Mouse (Mus musculus) heart, embryonic 10.5 days (tissue): ENCODE data around the gene Rhcg. TPM values are rescaled to one million over a fixed set of nuclear protein-coding genes. Genes with fewer than 3 reads are reported as not detected.

Source experiments
- DNase-seq: peaks from one replicate; pipeline ENCODE4 v3.0.0-alpha.2; 2017; ENCODE audit warnings: low spot score
- H3K27ac ChIP-seq: fragments of 300-500 bp; sonication (generic); 2 replicates; pipeline ENCODE4 v1.5.1; 2016; ENCODE audit warnings: mild to moderate bottlenecking
- H3K27me3 ChIP-seq: fragments of 300-500 bp; sonication (generic); 2 replicates; pipeline ENCODE4 v1.6.1; 2016; ENCODE audit warnings: mild to moderate bottlenecking; ENCODE audit not compliant: poor library complexity, insufficient read depth, severe bottlenecking
- H3K36me3 ChIP-seq: fragments of 300-500 bp; sonication (generic); 2 replicates; pipeline ENCODE4 v1.6.1; 2016; ENCODE audit warnings: mild to moderate bottlenecking, moderate library complexity
- H3K4me1 ChIP-seq: fragments of 300-500 bp; sonication (generic); 2 replicates; pipeline ENCODE4 v1.6.1; 2016; ENCODE audit warnings: mild to moderate bottlenecking
- H3K4me3 ChIP-seq: fragments of 300-500 bp; sonication (generic); 2 replicates; pipeline ENCODE4 v1.5.1; 2016; ENCODE audit warnings: mild to moderate bottlenecking, moderate library complexity
- H3K9me3 ChIP-seq: fragments of 300-500 bp; sonication (generic); 2 replicates; pipeline ENCODE4 v1.6.1; 2016; ENCODE audit warnings: mild to moderate bottlenecking, moderate library complexity
- WGBS: fragments of 180-500 bp; shearing (Covaris S2); methylation state at CpG from one replicate; pipeline ENCODE4 v1.1.7; 2016; 5-methylcytosine and 5-hydroxymethylcytosine counted together
- polyA plus RNA-seq: library from polyadenylated mRNA; unstranded; fragments of >200 nt; fragmentation: Nextera tagmentation; extraction: Ambion mirVana; gene quantifications from 2 replicates; pipeline ENCODE4 v1.2.1, GENCODE M21; 2016

The Rhcg gene
- polyA plus RNA-seq, result not detected in 2 replicates

DNA sequence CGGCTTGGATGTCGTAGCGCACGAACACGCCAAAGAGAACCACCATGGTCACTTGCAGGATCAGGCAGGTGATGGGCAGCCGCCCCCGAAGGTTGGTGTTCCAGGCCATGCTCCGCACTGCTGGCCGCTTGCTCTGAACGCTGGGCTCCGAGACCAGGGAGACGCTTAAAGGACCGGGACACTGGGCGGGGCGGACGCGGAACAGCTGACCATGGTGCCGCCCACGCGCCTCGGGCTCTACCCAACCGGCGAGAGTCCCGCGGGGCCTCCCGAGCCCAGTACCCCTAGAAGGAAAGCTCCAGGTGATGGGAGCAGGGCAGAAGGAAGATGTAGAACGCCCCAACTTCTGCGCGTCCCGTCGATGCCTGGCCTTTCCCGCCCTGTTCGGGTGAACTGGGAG lies at the start of gene Rhcg:
TSS of gene Rhcg (minus strand) at position 240 of the 400 bp plus-strand sequence.
- Histone ChIP-seq H3K4me1 (peaks cover 6% of the 10 kb centered on the region), H3K27ac (no peak within 1 kb of the TSS), H3K4me3 (peak within 1 kb of the TSS; percentile 42), H3K9me3 (no peaks in the 10 kb centered on the region), H3K27me3 (peaks cover 76% of the 10 kb centered on the region), H3K36me3 (no peaks in the 10 kb centered on the region)
- DNase-seq, result no peak
- 9% methylated on average over 33 of the region's 33 CpGs for WGBS

DNA sequence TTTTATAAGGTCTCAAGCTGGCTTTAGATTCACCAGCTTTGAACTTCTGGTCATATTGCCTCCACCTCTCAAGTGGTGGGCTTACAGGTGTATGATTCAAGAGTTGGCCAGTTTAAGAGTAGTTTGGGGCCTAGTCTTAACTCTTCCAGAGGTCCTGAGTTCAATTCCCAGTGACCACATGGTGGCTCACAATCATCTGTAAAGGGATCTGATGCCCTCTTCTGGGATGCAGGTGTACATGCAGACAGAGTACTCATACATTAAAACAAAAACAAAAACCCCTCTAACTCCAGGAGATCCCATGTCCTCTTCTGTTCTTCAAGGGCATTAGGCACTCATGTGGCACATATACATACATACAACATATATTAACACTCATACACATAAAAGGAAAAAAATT lies 49.2 kb upstream of the Rhcg start:
- peaks cover 59% of the 10 kb centered on the region for H3K36me3 ChIP-seq
- H3K4me1 ChIP-seq, result peaks cover 9% of the 10 kb centered on the region; the same call in 1 of the 2 replicates
- no peak overlapping the region for H3K27ac ChIP-seq
- no peaks in the 10 kb centered on the region for H3K27me3 ChIP-seq
- no peak overlapping the region for H3K4me3 ChIP-seq
- no peaks in the 10 kb centered on the region for H3K9me3 ChIP-seq
- no peak for DNase-seq

DNA sequence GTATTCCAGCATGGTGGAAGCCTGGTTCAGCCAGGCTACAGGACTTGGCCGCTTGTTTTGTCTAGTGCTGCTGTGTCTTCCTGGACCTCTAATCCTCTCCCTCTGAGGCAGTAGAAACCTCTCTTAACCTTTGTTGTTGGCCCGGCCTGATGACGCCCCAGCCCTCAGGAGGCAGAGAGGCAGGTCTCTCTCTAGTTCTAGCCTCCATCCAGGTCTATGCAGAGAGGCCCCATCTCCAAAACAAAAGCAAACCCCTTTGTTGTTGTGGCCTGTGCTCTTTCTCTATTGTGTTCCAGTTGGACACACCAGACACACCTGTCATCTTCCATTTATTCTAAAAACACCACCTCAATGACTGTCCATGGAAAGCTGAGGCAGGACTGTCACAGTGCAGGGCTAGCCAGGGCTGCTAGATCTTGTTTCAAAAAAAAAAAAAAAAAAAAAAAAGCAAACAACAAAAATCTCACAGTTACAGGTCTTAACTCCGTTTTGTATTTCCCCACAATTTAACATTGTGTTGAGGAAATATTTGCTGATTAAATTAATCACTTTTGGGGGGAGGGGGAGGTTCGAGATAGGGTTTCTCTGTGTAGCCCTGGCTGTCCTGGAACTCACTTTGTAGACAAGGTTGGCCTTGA lies 43.9 kb upstream of the Rhcg start:
- Histone ChIP-seq H3K4me3 (peak overlapping the region; percentile 92), H3K27me3 (no peaks in the 10 kb centered on the region), H3K4me1 (peaks cover 17% of the 10 kb centered on the region), H3K9me3 (no peaks in the 10 kb centered on the region), H3K27ac (peak overlapping the region; percentile 91; the same call in 1 of the 2 replicates), H3K36me3 (peaks cover 8% of the 10 kb centered on the region)
- DNase-seq, result no peak
- WGBS, result 15% methylated on average over 5 of the region's 5 CpGs

DNA sequence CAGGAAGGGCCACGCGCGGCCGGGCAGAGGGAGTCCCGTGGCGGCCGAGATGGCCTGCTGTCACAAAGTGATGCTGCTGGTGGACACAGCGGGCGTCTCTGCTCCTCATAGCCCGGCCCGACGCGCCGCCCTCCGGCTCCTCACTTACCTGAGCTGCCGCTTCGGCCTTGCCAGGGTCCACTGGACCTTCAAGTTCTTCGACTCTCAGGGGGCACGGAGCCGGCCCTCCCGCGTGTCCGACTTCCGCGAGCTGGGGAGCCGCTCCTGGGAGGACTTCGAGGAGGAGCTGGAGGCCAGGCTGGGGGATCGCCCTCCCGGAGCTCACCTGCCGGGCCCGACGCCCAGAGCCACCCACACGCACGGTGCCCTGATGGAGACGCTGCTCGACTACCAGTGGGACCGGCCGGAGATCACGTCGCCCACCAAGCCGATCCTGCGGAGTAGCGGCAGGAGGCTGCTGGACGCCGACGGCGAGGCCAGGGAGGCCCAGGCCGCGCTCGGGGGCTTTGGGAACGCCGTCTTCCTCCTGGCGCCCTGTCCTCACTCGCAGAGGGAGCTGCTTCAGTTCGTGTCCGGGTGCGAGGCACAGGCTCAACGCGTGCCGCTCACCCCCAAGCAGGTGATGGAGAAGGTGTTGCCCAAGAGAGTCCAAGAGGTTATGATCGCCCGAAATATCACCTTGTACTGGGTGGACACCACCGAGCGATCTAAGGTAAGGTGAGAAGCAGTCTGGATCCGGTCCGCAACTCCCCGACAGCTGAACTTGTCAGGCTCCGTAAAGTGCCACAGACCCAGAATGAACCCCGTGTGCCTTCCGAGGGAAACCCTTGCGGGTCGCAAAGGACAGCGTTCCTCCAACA lies 43.1 kb upstream of the Rhcg start:
- no peaks in the 10 kb centered on the region for H3K27me3 ChIP-seq
- H3K36me3 ChIP-seq, result peaks cover 1% of the 10 kb centered on the region
- peak overlapping the region; percentile 91 for H3K27ac ChIP-seq
- peaks cover 17% of the 10 kb centered on the region for H3K4me1 ChIP-seq
- no peak for DNase-seq
- under 1% methylated on average over 73 of the region's 73 CpGs for WGBS
- peak overlapping the region; percentile 92 for H3K4me3 ChIP-seq
- H3K9me3 ChIP-seq, result no peaks in the 10 kb centered on the region

DNA sequence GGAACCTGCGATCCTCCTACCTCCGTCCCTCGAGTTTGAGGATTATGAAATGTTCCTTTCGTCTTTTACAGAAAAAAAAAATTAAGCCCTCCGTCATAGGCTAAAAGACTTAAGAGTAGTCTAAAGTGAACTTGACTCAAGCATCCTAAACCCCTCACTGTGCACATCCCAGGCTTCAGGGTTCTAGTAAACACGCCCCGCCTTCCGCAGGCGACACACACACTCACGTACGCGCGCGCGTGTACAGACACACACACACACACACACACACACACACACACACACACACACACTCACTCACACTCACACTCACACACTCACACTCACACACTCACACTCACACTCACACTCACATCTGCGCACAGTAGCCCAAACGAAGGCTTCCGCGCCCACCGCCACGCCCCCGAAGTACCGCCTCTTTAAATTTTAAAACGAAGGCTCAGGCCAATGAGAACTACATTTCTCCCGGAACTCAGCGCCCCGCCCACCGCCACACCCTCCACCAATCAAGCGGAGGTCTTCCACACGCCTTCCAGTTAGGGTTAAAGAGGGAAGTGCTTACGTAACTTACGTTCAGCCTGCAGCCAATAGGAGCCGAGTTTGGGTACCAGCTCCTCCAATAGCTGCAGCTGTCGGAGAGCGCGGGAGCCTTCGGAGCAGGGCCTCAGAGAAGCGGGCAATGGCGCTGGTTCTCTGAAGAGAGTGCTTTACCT lies 42.3 kb upstream of the Rhcg start, which contains the start of gene Ticrr:
TSS of gene Ticrr (plus strand) at position 619 of the 713 bp plus-strand sequence.
- under 1% methylated on average over 39 of the region's 39 CpGs for WGBS
- Histone ChIP-seq H3K4me3 (peak within 1 kb of the TSS; percentile 92), H3K36me3 (no peaks in the 10 kb centered on the region), H3K9me3 (no peaks in the 10 kb centered on the region), H3K27ac (peak within 1 kb of the TSS; percentile 91), H3K4me1 (peaks cover 17% of the 10 kb centered on the region), H3K27me3 (no peaks in the 10 kb centered on the region)
- peak; percentile 99 for DNase-seq

DNA sequence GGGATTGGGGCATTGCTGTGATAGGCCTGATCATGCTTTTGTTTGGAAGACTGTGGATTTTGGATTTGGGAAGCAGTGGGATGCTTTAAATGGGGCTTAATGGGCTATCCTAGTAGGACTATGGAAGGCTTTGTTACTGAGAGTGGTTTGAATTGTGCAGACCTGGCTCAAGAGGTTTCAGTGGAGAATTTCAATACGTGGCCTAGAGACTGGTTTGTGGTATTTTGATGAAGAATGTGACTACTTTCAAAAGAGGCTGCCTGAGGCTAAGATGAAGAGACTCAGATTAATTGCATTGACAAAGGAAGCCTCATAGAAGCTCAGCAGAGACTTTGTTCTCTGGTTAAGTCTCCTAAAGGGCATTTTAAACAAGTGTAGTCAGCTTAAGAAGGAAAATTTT lies 37.1 kb upstream of the Rhcg start:
- WGBS, result 44% methylated on average over 1 of the region's 1 CpGs
- no peaks in the 10 kb centered on the region for H3K9me3 ChIP-seq
- H3K27me3 ChIP-seq, result no peaks in the 10 kb centered on the region
- H3K27ac ChIP-seq, result no peak overlapping the region
- H3K4me1 ChIP-seq, result no peaks in the 10 kb centered on the region
- no peak for DNase-seq
- no peak overlapping the region for H3K4me3 ChIP-seq
- H3K36me3 ChIP-seq, result no peaks in the 10 kb centered on the region

DNA sequence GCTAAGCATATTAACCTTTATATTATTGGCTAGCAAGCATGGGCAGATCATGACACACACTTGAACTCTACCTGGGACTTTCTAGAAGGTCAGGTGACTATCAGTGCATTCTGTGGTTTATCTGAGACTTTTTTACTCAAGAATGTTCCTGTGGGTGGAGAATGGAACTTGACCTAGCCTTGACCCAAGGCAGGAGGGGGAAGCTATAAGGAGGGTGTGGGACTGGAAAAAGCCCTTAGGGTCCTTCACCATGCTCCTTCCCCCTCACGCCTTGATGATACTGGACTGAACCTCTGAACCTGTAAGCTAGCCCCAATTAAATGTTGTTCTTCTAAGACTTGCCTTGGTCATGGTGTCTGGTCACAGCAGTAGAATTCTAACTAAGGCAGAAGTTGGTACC lies 36.7 kb upstream of the Rhcg start:
- Histone ChIP-seq H3K36me3 (no peaks in the 10 kb centered on the region), H3K4me3 (no peak overlapping the region), H3K4me1 (no peaks in the 10 kb centered on the region), H3K27me3 (no peaks in the 10 kb centered on the region), H3K9me3 (no peaks in the 10 kb centered on the region), H3K27ac (no peak overlapping the region)
- no peak for DNase-seq
- WGBS, result 76% methylated on average over 1 of the region's 1 CpGs

DNA sequence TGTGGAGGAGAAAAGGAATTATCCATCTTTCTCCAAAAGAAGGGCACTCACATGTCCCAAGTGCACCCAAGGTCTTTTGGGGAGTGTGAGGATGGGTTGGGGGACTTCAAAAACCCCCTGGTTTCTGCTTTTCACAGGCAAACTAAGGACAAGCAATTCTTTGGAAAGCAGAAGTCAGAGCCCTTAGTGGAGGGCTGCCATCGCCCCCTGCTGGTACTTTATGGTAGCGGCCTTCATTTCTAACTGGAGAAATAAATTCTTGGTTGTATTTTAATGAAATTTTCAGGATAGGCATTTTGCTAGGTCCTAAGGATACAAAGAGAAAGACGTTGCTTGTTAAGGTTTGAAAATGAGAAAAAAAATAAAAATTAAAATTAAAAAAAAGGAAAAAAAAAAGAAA lies 31.5 kb upstream of the Rhcg start:
- peaks cover 4% of the 10 kb centered on the region for H3K27me3 ChIP-seq
- H3K4me3 ChIP-seq, result no peak overlapping the region
- H3K36me3 ChIP-seq, result no peaks in the 10 kb centered on the region
- H3K9me3 ChIP-seq, result no peaks in the 10 kb centered on the region
- DNase-seq, result no peak
- H3K27ac ChIP-seq, result no peak overlapping the region
- 8% methylated on average over 3 of the region's 3 CpGs for WGBS
- H3K4me1 ChIP-seq, result no peaks in the 10 kb centered on the region

DNA sequence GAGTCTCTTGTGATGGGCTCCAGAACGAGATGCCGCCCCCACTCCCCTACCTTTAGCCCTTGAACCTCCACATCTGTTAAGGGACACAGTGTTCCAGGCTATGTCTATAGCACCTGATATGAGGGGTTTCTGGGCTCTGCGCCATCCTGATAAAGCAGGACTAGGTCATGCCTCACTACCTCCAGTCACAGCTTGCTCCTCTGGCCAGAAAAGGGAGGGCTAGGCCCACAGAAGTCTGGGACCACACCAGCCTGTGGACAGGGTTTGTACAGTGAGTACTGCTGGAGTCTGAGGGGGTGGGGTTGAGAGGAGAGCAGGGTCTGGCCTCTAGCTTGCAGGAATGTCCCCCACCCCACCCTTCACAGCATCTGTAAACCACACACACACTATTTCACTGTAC lies 29.8 kb upstream of the Rhcg start:
- H3K27ac ChIP-seq, result no peak overlapping the region
- H3K4me3 ChIP-seq, result no peak overlapping the region
- 80% methylated on average over 3 of the region's 3 CpGs for WGBS
- DNase-seq, result no peak
- H3K9me3 ChIP-seq, result no peaks in the 10 kb centered on the region
- no peaks in the 10 kb centered on the region for H3K36me3 ChIP-seq
- peaks cover 4% of the 10 kb centered on the region for H3K27me3 ChIP-seq
- no peaks in the 10 kb centered on the region for H3K4me1 ChIP-seq

DNA sequence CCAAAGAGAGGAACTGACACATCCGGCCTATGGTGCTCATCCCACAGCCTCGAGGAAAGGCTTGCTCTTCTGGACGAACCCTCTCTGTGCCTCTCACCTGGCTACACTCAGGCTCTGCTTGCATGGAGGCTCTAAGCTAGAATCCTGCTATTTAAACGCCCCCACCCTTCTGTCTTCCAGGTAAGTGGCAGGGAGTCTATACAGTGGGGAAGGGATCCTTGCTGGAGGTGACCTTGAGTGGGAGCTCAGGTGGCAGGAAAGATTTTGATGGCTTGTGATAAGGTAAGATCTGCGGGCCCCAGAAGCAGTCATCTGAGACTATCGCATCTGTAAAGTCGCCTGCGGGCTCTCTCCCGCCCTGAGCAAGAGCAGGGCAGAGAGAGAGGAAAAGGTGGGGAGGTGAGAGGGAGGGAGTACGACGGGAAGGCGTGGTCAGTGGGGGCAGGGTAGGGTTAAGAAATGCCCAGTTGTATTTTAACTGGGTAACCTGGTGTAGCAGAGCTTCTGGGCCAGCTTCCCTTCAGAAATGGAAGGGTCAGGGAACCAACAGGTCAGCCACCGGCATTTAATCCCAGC lies 14.4 kb upstream of the Rhcg start:
- Histone ChIP-seq H3K27me3 (peaks cover 31% of the 10 kb centered on the region), H3K27ac (no peak overlapping the region), H3K9me3 (no peaks in the 10 kb centered on the region), H3K4me1 (no peaks in the 10 kb centered on the region), H3K36me3 (no peaks in the 10 kb centered on the region), H3K4me3 (no peak overlapping the region)
- 28% methylated on average over 13 of the region's 13 CpGs for WGBS
- no peak for DNase-seq

DNA sequence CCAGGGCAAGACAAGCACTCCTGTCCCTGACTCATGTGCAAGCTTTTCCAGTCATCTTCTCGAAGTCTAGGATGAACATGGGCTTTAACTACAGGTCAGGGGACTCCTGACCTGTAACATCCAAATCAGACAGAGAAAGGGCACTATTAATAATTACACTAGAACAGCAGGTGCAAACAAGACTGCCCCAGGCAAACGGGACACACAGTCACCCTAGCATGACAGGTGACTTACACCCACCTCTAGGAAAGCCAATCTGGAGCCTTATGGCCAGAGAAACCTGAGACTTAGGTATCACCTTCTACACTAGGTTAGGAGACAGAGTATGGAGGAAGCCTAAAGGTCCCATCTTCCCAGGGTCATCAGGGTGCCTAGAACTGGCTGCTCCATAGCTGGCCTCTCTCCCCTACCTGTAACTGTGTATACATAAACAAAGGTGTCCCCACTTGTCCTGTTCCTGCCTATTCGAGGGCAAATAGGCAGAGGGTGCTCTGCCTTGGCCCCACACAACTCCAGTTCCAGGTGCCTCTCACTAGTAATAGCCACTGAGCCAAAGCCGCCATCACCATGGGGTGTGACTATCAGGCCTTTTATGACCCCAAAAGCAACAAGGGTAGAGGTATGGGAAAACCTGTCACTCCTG lies 10.9 kb upstream of the Rhcg start:
- Histone ChIP-seq H3K27me3 (peaks cover 23% of the 10 kb centered on the region), H3K36me3 (no peaks in the 10 kb centered on the region), H3K4me1 (no peaks in the 10 kb centered on the region), H3K27ac (no peak overlapping the region), H3K4me3 (no peak overlapping the region), H3K9me3 (no peaks in the 10 kb centered on the region)
- no peak for DNase-seq
- WGBS, result 67% methylated on average over 4 of the region's 4 CpGs

DNA sequence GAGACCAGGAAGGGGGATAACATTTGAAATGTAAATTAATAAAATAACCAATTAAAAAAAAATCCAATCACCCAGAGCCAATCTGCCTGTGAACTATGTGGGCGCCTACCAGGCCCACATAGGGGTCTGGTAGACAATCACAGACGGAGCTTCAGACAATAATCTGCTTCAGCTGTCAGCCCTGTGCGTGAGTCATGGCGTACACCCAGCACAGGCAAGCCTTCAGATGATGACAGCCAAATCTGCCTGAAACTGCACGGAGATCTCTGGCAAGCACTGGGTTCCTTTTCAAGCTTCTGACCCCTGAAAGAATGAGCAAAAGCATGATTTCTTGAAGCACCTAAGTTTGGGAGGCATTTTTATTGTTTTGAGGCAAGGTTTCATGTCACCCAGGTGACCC lies 8.7 kb upstream of the Rhcg start:
- 65% methylated on average over 5 of the region's 5 CpGs for WGBS
- H3K27ac ChIP-seq, result no peak overlapping the region
- no peaks in the 10 kb centered on the region for H3K36me3 ChIP-seq

More for the DNA sequence above, 8.7 kb upstream of the Rhcg start:
- Histone ChIP-seq H3K4me1 (no peaks in the 10 kb centered on the region), H3K27me3 (peaks cover 6% of the 10 kb centered on the region), H3K4me3 (no peak overlapping the region), H3K9me3 (no peaks in the 10 kb centered on the region)
- no peak for DNase-seq
